Mouse (Mus musculus) liver, adult 2 months (tissue): Measurements from ENCODE around the gene Olfr1395.

ENCODE experiments used
- CTCF ChIP-seq: fragments of 200-500 bp; IDR thresholded peaks from 2 replicates; pipeline ENCODE4 v1.5.1; 2011; ENCODE audit warnings: low read depth, low read length, control low read depth
- POLR2A ChIP-seq: fragments of 200-500 bp; IDR thresholded peaks from 2 replicates; pipeline ENCODE4 v1.6.1; 2011; ENCODE audit warnings: low read length, control low read depth; ENCODE audit not compliant: insufficient read depth; ENCODE audit errors: extremely low read depth

DNA sequence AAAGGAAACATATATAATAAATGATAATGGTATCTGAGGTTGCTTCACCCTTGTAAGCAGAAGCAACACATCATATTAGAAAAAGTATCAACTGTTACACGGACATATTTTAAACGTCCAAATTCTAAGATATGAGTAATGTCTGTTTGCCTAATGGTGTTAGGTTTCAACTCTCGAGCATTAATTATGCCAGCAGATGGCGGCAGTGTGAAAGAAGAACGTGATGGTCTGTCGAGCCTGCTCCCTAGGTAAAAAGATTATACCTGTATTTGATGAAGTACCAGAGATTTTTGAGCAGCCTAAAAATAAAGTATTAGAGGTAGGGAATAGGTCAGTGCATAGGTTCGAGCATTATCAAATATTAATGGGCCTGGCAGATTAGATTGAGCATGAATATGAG lies 47.7 kb downstream of the Olfr1395 start:
- TF ChIP-seq CTCF, result peak; percentile 57
- no peak for TF ChIP-seq POLR2A
